Mouse (Mus musculus): Measurements from ENCODE around the gene Prickle2.

DNA sequence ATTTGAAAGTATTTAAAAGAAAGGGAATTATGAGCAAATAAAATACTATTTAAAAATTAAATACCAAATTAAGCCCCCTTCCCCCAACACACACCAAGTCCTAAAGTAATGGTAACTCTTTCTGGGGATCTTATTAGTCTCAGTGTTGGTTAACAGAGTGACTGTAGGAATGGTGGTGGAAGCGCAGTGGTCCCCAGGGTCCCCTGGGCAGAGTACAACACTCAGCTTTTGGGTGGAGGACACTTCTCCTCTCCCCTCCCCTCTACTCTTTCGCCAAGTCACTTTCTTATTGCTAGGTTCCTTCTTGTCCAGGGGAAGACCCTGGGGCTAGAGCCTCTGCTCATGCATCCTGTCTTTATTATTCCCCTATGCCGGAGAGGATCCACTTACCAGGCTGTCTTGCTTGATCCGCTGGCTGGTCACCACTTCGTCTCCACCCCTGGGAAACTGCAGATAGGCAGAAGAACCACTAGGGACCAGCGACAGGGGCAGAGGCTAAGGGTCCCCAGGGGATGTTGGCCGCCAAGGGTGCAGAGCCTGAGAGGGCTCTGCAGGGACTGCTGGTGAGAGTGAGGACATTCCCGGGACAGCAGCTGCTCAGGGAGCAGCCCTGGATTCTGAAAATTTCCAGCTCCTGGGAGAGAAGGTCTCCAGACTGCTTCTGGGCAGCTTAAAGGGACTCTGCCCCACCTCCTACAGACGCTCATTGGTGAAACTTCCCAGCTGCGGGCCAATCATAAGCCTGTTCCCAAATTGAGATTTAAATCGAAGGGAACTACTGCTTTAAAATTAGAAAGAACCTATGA lies 171.5 kb downstream of the Prickle2 start:
- TF ChIP-seq CTCF (IDR thresholded peaks at IDR 0.05; ENCODE audit: borderline replicate concordance, insufficient read depth, low read depth, low read length) (no peak), POLR2A (IDR thresholded peaks at IDR 0.05; ENCODE audit: borderline replicate concordance, insufficient read depth, low read length) (no peak)
